Mouse (Mus musculus) heart, postnatal 0 days (tissue): Measurements from ENCODE around the gene Tigit.

Experiments
- CTCF ChIP-seq: IDR thresholded peaks from 2 replicates; pipeline ENCODE4 v1.5.1; 2016; ENCODE audit warnings: antibody characterized with exemption, control low read depth, low read depth
- EP300 ChIP-seq: IDR thresholded peaks from 2 replicates; pipeline ENCODE4 v1.6.1; 2016; ENCODE audit warnings: antibody characterized with exemption, low read depth

GRCm38 (mm10) chr16:43661576-43661975 lies 2.4 kb downstream of the Tigit start:
- TF ChIP-seq CTCF (no peak), EP300 (no peak)
